Mouse (Mus musculus) layer of hippocampus, postnatal 36 days (tissue): ENCODE measurements around the gene Lhfp. TPM values are rescaled to one million over a fixed set of nuclear protein-coding genes. Genes with fewer than 3 reads are reported as not detected.

Experiments used
- DNase-seq, 2 experiments: peaks; one replicate each; pipeline ENCODE4 v3.0.0; 2022
- total RNA-seq, 2 experiments: library from RNA; stranded (reverse); gene quantifications; 2 replicates each; pipeline ENCODE4 v1.2.3; 2021

The Lhfp gene
- total RNA-seq, result 10 to 100 TPM; 18.1 to 19.9 TPM

DNA sequence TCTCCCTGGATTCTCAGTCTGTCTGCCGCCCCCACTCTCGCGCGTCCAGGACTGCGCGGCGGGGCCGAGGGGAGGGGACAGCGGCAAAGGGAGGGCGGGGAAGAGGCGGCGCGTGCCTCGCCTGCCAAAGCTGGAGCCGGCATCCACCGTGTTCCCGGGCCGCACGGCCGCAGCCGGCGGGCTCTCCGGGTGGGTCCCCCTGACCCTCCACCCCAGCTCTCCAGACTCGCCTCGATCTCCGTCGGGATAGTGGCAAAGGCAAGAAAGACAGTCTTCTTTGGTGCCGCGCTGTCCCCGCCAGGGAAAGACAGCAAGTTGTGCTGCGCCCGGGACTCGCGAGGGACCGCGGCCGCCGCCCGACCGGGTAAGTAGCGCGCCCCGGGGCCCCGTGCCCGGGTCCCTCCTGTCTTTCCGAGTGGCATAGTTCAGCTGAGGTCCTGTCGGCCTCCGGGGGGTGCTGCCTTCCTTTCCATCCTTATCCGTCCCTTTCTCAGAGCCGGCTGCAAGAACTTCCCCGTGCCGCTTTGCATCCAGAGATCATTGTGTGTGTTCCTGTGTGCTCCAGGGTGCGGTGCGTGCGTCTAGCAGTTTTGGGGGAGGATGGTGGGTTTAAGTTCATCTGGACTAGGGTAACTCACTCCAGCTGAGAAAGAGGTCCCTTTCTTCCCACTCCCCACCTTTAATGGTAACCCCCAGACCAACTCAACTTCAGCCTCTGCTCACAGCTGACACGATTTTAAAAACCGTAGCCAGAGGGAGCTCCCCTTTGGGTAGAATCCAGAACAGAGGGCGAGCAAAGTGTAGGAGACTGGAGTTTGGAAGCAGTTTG is at the start of gene Lhfp:
Gene Lhfp, plus strand, starts transcription at position 118 of the 829 bp plus-strand sequence.
- DNase-seq, result peak; percentile 59 to 61

GRCm38 (mm10) chr3:52993296-52993695 is 48.0 kb upstream of the Lhfp start:
- no peak for DNase-seq

DNA sequence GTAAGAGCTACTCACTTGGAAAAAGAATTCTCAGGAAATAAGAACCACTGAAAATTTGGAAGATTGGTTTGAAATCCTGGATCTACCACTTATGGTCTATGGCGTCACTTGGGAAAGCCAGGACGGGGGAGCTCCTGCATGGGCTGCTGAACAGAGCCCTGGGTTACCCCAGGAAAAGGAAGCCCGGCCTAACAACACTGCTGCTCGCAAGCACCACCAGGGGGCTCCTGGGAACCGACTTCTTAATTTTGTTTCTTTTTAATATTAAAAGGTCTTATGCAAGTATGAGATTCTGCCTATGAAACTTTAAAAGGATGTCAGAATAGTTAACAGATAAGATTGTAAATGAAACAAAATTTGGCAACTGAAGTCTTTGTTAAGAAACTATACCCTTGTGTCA is 46.7 kb upstream of the Lhfp start:
- no peak for DNase-seq

DNA sequence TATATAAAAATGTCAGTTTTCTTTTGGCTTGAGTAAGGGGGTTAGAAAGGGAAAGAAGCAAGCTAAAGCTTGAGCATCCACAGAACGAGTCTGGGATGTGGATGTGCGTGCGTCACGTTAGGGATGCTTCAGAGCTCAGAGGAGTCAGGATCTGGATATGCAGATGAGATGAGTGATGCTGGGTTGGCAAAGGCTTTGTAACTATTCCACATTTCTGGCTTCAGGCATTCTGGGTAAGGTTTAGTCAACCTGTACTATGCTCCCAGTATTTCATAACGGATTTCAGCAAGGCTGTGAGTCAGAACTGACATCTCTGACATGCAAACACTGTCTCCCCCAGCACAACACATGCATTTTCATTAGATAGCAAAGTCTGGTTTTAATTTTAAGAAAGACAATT is 44.7 kb upstream of the Lhfp start:
- DNase-seq, result no peak

- no peak for DNase-seq
Observed at GRCm38 (mm10) chr3:52997381-52997780, 43.9 kb upstream of the Lhfp start.

DNA sequence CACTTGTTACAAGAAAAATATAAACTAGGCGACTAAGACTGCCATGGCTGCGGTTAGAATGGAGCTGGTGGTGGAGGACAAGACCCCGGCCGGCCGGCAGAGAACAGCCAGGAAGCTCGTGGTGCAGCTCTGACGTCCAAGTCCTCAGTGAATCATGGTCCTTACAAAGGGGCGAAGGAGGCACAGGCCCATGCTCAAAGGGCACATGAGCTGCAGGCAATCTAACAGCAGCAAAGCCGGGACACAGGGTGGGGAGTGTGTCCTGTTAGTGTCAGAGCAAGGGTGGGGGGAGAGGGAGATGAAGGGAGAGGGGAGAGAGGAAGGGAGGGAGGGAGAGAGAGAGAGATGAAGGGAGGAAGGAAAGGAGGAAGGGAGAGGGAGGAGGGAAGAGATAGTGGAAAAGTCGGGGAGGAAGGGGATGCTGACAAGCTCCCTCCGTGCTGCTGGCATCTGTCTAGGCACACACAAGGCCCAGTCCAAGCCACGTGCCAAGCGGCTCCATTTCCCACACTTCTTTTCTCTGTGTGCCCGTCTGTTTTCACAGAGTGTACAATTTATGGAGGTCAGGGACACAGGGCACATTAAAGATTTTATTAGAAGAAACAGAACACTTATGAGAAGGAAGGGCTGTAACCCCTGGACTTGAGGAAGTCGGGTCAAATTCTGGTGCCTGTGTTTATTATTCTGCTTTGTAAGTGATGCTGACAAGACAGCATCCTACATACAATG is 42.1 kb upstream of the Lhfp start:
- no peak for DNase-seq

DNA sequence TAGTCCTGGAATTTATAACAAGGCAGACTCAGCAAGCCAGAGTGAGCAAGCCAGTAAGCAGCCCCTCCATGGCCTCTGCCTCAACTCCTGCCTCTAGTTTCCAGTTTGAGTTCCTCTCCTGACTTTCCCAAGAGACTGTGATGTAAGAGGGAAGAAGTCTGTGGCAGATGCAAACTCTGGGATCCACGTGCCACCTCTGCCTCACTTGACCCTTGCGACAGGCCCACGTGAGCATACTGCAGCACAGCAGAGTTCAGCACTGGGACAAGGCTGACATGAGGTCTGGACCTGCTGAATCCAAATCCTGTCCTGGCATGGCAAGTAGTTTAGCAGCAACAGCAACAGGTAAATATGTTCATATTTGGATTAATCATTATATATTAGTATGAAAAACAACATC is 41.3 kb upstream of the Lhfp start:
- DNase-seq, result no peak

- DNase-seq, result no peak
Observed at GRCm38 (mm10) chr3:53002076-53002475, 39.3 kb upstream of the Lhfp start.

DNA sequence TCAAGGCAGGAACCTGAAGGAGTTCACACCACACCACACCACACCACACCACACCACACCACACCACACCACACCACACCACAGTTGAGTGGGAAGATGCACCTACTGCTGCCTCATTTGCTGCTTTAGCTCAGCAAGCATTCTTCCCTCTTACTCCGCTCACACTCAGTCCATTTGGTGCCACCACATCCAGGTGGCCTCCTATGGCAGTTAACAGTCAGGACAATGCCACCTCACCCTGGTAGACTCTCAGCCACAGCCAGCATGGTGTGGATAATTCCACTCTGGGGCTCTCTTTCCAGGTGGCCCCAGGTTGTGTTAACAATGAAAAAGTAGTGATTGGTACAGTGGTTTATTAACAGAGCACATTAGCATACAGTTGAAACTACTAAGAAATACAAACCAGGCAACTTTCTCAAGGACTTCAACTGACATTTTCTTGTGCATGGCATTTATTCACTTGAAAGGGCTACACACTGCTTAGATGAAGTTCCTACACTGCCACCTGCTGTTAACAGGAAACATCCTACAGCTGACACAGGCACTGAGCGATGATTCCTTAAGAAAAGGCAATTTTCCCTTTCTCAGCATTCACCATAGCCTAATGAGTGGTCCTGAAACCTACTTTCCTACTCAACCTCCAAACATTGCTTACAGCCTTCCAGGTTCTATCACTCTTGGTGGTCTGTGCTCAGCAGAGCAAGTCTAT is 36.8 kb upstream of the Lhfp start:
- DNase-seq, result no peak

DNA sequence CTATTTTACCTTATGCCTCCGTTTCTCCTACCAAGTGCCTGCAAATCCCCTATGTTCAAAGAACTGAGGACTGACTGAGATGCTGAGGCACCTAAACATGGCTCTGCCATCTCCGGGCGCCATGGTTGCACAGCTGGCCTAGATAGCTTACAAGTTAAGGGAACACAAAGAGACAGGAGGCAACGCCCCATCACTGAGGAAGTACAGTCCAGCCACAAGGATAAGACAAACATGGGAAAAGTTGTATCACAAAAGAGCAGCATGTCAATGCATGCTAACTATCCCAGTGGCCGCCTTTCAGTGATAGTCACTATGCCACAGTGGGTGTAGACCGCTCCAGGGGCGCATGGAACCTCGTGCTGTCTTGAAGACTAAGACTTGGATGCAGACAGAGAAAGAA is 33.9 kb upstream of the Lhfp start:
- DNase-seq, result no peak

GRCm38 (mm10) chr3:53016436-53017340 is 24.6 kb upstream of the Lhfp start, which contains the start of gene Cog6:
Cog6 (minus strand) TSS chr3:53017237.
- peak; percentile 79 to 82 for DNase-seq

- no peak for DNase-seq
Observed at GRCm38 (mm10) chr3:53027333-53027732, 14.0 kb upstream of the Lhfp start.

- peak; percentile 56 to 62 for DNase-seq
Observed at GRCm38 (mm10) chr3:53029046-53029445, 12.3 kb upstream of the Lhfp start.

- no peak for DNase-seq
Observed at GRCm38 (mm10) chr3:53031586-53031985, 9.7 kb upstream of the Lhfp start.

GRCm38 (mm10) chr3:53032432-53032831 is 8.9 kb upstream of the Lhfp start:
- no peak for DNase-seq

DNA sequence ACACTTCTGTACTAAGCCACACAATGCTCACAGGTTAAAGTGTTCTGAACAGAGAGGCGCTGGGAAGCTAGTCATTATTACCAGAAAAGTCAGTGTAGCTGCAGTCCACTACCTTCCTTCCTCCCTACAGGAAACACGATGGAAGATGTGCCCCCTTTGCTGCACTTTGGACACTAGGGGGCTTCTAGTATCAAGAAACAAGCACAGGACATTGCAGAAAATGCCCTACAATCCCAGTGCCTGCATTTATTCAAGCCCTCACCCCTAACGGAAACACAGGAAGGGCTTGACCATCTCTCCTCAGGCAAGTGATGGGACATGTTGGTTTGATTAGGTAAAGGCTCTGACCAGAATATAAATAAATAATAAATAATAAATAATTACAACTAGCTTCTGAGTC is 7.9 kb upstream of the Lhfp start:
- DNase-seq, result no peak

DNA sequence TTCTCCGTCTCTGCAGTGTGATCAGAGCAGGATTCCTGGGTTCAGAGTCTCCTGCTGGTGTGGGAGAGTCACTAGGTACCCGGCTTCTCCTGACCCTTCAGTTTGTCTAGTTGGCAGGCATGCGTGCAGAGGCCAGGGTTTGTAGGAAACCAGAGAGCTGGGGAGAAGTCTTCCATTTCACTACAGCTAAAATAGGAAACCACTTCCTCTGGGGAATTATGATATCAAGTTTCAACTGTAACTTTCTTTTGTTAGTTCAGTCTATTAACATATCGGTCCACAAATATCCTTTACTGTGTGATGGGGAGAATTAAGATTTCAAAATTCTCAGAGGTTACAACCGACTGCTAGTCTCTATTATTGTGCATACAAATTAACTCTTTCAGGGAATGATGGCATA is 5.3 kb upstream of the Lhfp start:
- no peak for DNase-seq

DNA sequence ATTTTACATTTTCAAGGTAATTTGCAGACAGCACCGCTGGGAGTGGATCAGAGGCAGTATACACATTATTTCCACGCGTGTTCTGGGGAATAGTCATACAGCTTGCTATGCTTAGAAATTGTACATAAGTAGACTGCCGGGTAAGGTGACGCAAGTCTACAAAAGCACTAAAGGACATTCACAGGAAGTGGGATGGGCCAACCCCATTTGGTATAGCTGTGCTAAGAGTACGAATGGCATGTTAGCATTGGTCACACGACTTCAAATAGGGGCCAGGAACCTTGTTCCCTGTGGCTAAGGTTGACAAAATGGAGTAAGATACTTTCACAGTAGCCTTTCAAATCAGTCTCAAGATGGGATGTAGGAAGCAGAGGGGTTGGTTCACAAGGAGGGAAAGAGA is 4.4 kb upstream of the Lhfp start:
- no peak for DNase-seq

DNA sequence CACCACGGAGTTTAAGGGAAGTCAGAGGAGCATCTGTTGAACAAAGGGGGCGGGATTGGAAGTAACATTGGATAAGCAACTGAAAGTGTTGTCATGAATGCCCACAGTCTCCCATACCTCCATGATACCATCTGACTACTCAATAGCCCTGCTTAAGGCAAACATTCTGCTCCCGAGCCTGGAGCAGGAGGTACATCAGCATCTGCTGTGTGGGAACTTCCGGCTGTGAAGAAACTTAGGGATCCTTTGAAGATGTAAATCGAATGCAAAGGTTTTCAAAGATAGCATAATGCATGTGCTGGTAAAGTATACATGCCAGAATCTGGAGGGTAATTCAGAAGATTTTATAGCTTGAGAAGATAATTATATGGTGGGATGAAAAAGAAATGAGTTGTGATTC is 2.4 kb upstream of the Lhfp start:
- no peak for DNase-seq

DNA sequence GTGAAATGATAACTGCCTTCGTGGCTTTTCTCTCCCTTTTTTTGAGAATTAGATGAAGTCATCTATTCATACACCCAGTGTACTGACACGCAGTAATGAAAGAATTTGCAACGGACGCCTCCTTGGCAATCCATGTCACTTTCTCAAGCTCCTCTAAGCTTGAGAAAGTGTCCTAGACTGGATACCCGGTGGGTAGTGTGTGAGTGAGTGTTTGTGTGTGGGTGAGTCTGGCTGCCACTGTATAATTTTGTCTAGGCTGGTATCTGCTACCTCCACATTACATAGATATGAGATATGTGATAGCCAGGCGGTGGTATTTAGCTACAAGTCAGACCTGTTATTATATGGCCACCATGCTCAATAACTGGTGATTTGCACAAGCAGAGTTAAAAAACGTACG is 1.6 kb upstream of the Lhfp start:
- no peak for DNase-seq

- no peak for DNase-seq
Observed at GRCm38 (mm10) chr3:53040593-53041410, 526 bp upstream of the Lhfp start.
